Mouse (Mus musculus) CH12.LX (cell line): ENCODE measurements around the gene Robo1. TPM values are rescaled to one million over a fixed set of nuclear protein-coding genes. Genes with fewer than 3 reads are reported as not detected.

Experiments
- DNase-seq: peaks from one replicate; pipeline ENCODE4 v3.0.0-alpha.2; 2013; ENCODE audit errors: extremely low read depth
- H3K27ac ChIP-seq: 2 replicates; pipeline ENCODE4 v1.5.1; 2012; ENCODE audit warnings: low read depth, mild to moderate bottlenecking, control low read depth, moderate library complexity; ENCODE audit not compliant: insufficient read depth
- H3K27me3 ChIP-seq: replicated peaks from 2 replicates; pipeline ENCODE3; 2012; ENCODE audit warnings: inconsistent platforms
- H3K36me3 ChIP-seq, 2 experiments: replicated peaks in 1 of 2; 2 replicates each; pipeline versions ENCODE3 to v1.6.1; 2012; ENCODE audit warnings: inconsistent platforms in 1 of 2, low read length in 1 of 2, mild to moderate bottlenecking in 1 of 2, mixed read lengths in 1 of 2, moderate library complexity in 1 of 2; ENCODE audit not compliant: control insufficient read depth in 1 of 2, insufficient read depth in 1 of 2
- H3K4me1 ChIP-seq, 2 experiments: 2 replicates each; pipeline ENCODE4 v1.6.1; 2012; ENCODE audit warnings: inconsistent platforms in 1 of 2, moderate library complexity in 1 of 2; ENCODE audit not compliant: insufficient read depth in 2 of 2, control insufficient read depth in 1 of 2
- H3K4me2 ChIP-seq: 2 replicates; pipeline ENCODE4 v1.6.1; 2012; ENCODE audit warnings: low read depth, mild to moderate bottlenecking, control low read depth; ENCODE audit not compliant: poor library complexity, insufficient read depth, severe bottlenecking
- H3K4me3 ChIP-seq, 3 experiments: fragments of 150-350 bp in 1 of 3; sonication (generic) in 1 of 3; replicated peaks in 1 of 3; 2 replicates each; pipeline versions ENCODE3 to v1.5.1; 2011 to 2012; ENCODE audit warnings: low read depth in 2 of 3, low read length in 2 of 3, mild to moderate bottlenecking in 2 of 3, moderate library complexity in 2 of 3, control low read depth in 1 of 3, improper control_type of control experiment in 1 of 3, inconsistent platforms in 1 of 3, mixed read lengths in 1 of 3; ENCODE audit not compliant: poor library complexity in 1 of 3
- H3K79me2 ChIP-seq: replicated peaks from 2 replicates; pipeline ENCODE4 v1.6.1; 2012; ENCODE audit warnings: mild to moderate bottlenecking, moderate library complexity; ENCODE audit not compliant: control insufficient read depth, poor library complexity, insufficient read depth, severe bottlenecking; ENCODE audit errors: extremely low read depth
- H3K9ac ChIP-seq: 2 replicates; pipeline ENCODE4 v1.6.1; 2012; ENCODE audit warnings: low read depth, mild to moderate bottlenecking, control low read depth, moderate library complexity; ENCODE audit not compliant: insufficient read depth
- H3K9me3 ChIP-seq: replicated peaks from 2 replicates; pipeline ENCODE3; 2012; ENCODE audit warnings: low read length, inconsistent platforms, mixed read lengths
- BHLHE40 ChIP-seq: IDR thresholded peaks from 2 replicates; pipeline ENCODE4 v1.6.1; 2011; ENCODE audit warnings: mild to moderate bottlenecking, low read depth, low read length, improper control_type of control experiment
- CTCF ChIP-seq, 2 experiments: IDR thresholded peaks in 1 of 2; conservative IDR thresholded peaks in 1 of 2; 2 replicates each; pipeline ENCODE4 v1.5.1; 2011 to 2012; ENCODE audit warnings: low read depth in 2 of 2, low read length in 2 of 2, improper control_type of control experiment in 1 of 2, inconsistent platforms in 1 of 2, mild to moderate bottlenecking in 1 of 2, moderate library complexity in 1 of 2
- EP300 ChIP-seq: IDR thresholded peaks from 2 replicates; pipeline ENCODE4 v1.6.1; 2011; ENCODE audit warnings: low read length, improper control_type of control experiment
- ETS1 ChIP-seq: conservative IDR thresholded peaks from 2 replicates; pipeline ENCODE4 v1.6.1; 2012; ENCODE audit warnings: low read depth, mild to moderate bottlenecking, inconsistent platforms, low read length, improper control_type of control experiment, moderate library complexity
- IRF4 ChIP-seq: IDR thresholded peaks from 2 replicates; pipeline ENCODE4 v1.6.1; 2014; ENCODE audit warnings: low read depth, mild to moderate bottlenecking, inconsistent platforms, low read length, improper control_type of control experiment
- JUN ChIP-seq: IDR thresholded peaks from 2 replicates; pipeline ENCODE4 v1.6.1; 2011; ENCODE audit warnings: low read depth, mild to moderate bottlenecking, low read length, improper control_type of control experiment, moderate library complexity; ENCODE audit not compliant: insufficient read depth
- KAT2A ChIP-seq: IDR thresholded peaks from 2 replicates; pipeline ENCODE4 v1.6.1; 2012; ENCODE audit warnings: low read length, improper control_type of control experiment, inconsistent platforms; ENCODE audit not compliant: insufficient replicate concordance
- MAFK ChIP-seq: IDR thresholded peaks from 2 replicates; pipeline ENCODE4 v1.6.1; 2011; ENCODE audit warnings: low read length, improper control_type of control experiment; ENCODE audit not compliant: insufficient replicate concordance
- MAZ ChIP-seq: IDR thresholded peaks from 2 replicates; pipeline ENCODE4 v1.6.1; 2012; ENCODE audit warnings: low read depth, mild to moderate bottlenecking, inconsistent platforms, low read length, improper control_type of control experiment, moderate library complexity
- MEF2A ChIP-seq: IDR thresholded peaks from 2 replicates; pipeline ENCODE4 v1.6.1; 2014; ENCODE audit warnings: low read depth, mild to moderate bottlenecking, inconsistent platforms, low read length, improper control_type of control experiment, borderline replicate concordance
- MXI1 ChIP-seq: IDR thresholded peaks from 2 replicates; pipeline ENCODE4 v1.6.1; 2011; ENCODE audit warnings: mild to moderate bottlenecking, low read depth, low read length, improper control_type of control experiment
- SIN3A ChIP-seq: IDR thresholded peaks from 2 replicates; pipeline ENCODE4 v1.6.1; 2012; ENCODE audit warnings: low read length, improper control_type of control experiment, inconsistent platforms
- TCF12 ChIP-seq: IDR thresholded peaks from 2 replicates; pipeline ENCODE4 v1.6.1; 2014; ENCODE audit warnings: low read depth, mild to moderate bottlenecking, inconsistent platforms, low read length, improper control_type of control experiment
- USF2 ChIP-seq: conservative IDR thresholded peaks from 2 replicates; pipeline ENCODE4 v1.6.1; 2011; ENCODE audit warnings: low read depth, low read length, improper control_type of control experiment
- ZKSCAN1 ChIP-seq: IDR thresholded peaks from 2 replicates; pipeline ENCODE4 v1.6.1; 2012; ENCODE audit warnings: low read depth, inconsistent platforms, low read length, improper control_type of control experiment, borderline replicate concordance
- dilution Hi-C: fragments of 300-500 bp; cut with MboI; formaldehyde crosslinking; loops from 2 replicates; pipeline ENCODE4 v1.14.3; 2020; ENCODE audit warnings: low sequenced_read_pairs; ENCODE audit not compliant: extremely low pct_unique_long_range_greater_than_20kb, extremely low pct_ligation_motif_present
- in situ Hi-C: fragments of 300-500 bp; cut with MboI; formaldehyde crosslinking; loops from 3 replicates; pipeline ENCODE4 v1.14.3; 2019; ENCODE audit warnings: low sequenced_read_pairs, low pct_ligation_motif_present, low pct_unique_long_range_greater_than_20kb, mixed read lengths
- polyA plus RNA-seq: library from polyadenylated mRNA; unstranded; fragments of >175 nt; gene quantifications from 2 replicates; pipeline ENCODE4 v1.2.1, GENCODE M21; 2012; ENCODE audit warnings: low read depth; ENCODE audit not compliant: insufficient read length
- total RNA-seq, 2 experiments: library from RNA; depleted of rRNA; stranded (reverse); fragments of 300-350 nt in 1 of 2; fragments of >200 nt in 1 of 2; gene quantifications; 2 replicates each; pipeline ENCODE4 v1.2.3; 2012 to 2014

The Robo1 gene
- total and polyA plus RNA-seq, 3 experiments: not detected

GRCm38 (mm10) chr16:72913134-72913533 lies 605.0 kb downstream of the Robo1 start:
- Histone ChIP-seq H3K9ac (no peak overlapping the region), H3K27me3 (no peaks in the 10 kb centered on the region), H3K4me2 (no peak overlapping the region), H3K9me3 (peaks cover 31% of the 10 kb centered on the region), H3K27ac (no peak overlapping the region), H3K4me3 (no peak overlapping the region), H3K79me2 (no peaks in the 10 kb centered on the region), H3K36me3 (no peaks in the 10 kb centered on the region), H3K4me1 (no peaks in the 10 kb centered on the region)
- DNase-seq: no peak
- dilution Hi-C loops (no loop called here), in situ Hi-C loops (no loop called here)
- TF ChIP-seq EP300: no peak
- TF ChIP-seq MAZ: no peak
- TF ChIP-seq JUN: no peak
- TF ChIP-seq MEF2A: no peak

- no peak overlapping the region for H3K9ac ChIP-seq
- no peak for DNase-seq
- no peaks in the 10 kb centered on the region for H3K4me1 ChIP-seq
- H3K4me2 ChIP-seq: no peak overlapping the region
- H3K36me3 ChIP-seq: no peaks in the 10 kb centered on the region
- no peak overlapping the region for H3K27ac ChIP-seq
- dilution Hi-C loops (no loop called here), in situ Hi-C loops (no loop called here)
- H3K27me3 ChIP-seq: no peaks in the 10 kb centered on the region
- H3K79me2 ChIP-seq: no peaks in the 10 kb centered on the region
- H3K4me3 ChIP-seq: no peak overlapping the region
- H3K9me3 ChIP-seq: peaks cover 36% of the 10 kb centered on the region
- TF ChIP-seq CTCF (conservative IDR thresholded peaks at IDR 0.05 in 1 of 2, IDR thresholded peaks at IDR 0.05 in 1 of 2; ENCODE audit: low read depth in 2 of 2, low read length in 2 of 2) (no peak), USF2 (no peak), MAFK (no peak), MEF2A (no peak), ETS1 (no peak), TCF12 (no peak), MAZ (no peak), ZKSCAN1 (no peak), MXI1 (no peak), IRF4 (no peak), KAT2A (no peak), SIN3A (no peak), BHLHE40 (no peak)
Observed at GRCm38 (mm10) chr16:72914068-72914630, 606.0 kb downstream of the Robo1 start.
